Mouse (Mus musculus) stomach, postnatal 0 days (tissue): ENCODE measurements around the gene Slc4a1.

Source experiments
- CTCF ChIP-seq: IDR thresholded peaks from 2 replicates; pipeline ENCODE4 v1.5.1; 2016; ENCODE audit warnings: antibody characterized with exemption, low read depth, mild to moderate bottlenecking, moderate library complexity
- EP300 ChIP-seq: optimal IDR thresholded peaks from 2 replicates; pipeline ENCODE3; 2016; ENCODE audit warnings: antibody characterized with exemption

DNA sequence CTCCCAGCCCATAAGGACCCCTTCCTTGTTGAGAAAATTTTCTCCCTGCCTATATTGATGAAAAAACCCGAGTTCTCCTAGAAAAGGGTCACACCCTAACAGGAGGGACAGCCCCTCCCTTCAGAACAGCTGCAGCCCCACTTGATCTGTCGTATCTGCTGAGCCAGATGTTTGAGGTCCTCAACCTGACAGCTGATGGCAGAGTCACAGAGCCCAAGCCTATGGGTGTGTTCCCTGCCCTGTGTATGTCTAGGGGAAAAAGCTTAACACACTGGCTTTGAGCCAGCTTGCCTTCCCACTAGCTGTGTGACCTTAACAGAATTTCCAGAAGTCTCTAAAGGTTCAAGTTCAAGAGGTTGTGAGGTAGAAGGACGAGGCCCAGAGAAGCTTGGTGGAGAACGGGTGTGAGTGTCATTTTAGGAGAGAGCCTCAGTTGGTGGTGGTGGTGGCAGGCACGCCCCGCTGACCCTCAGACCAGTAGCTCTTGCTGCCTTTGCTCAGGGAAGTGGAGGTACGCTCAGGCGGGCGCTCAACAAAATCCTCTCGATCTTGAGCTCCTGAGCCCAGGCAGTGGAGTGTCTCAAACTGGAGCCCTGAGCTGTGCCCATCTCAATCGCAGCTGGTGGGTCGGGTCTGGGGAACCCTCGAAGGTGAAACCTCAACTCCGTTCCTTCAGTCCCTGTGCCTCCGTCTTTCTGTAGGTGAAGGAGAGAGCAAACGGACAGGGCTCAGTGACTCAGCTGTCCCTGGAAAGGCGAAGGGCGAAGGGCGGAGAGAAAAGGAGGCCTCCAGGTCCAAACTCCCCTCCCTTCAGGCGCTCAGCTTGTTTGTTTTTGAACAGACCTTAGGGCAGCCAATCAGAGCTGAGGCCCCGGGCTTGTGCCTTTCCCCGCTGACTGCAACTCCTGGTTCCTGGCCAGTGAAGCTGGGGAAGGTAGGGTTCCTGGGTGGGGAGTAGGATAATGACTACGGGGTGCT lies 9.5 kb upstream of the Slc4a1 start:
- TF ChIP-seq CTCF (no peak), EP300 (no peak)
